Mouse (Mus musculus): ENCODE results near the gene Gm29735. TPM values are rescaled to one million over a fixed set of nuclear protein-coding genes. Genes with fewer than 3 reads are reported as not detected.
"Not testable (repeated sequence)": the region's sequence is repeated elsewhere in the genome, so short reads cannot be mapped to it uniquely, and the experiment has no call there.

Gene Gm29735
- not detected in 2 replicates for polyA plus RNA-seq (2012; rRNA removed)

GRCm38 (mm10) chr7:142157013-142157412 lies at the start of gene Gm29735:
Gene Gm29735, minus strand, starts transcription at chr7:142157113.
- not testable (repeated sequence) for DNase-seq; H3K27ac ChIP-seq (ENCODE audit: insufficient read depth, low read length); H3K27me3 ChIP-seq (ENCODE audit: control insufficient read depth, insufficient read depth, low read length); H3K4me3 ChIP-seq (replicated peaks; ENCODE audit: insufficient read depth, low read depth, low read length); H3K4me1 ChIP-seq (ENCODE audit: control insufficient read depth, insufficient read depth, low read length)
- WGBS = 50% methylated on average over 2 of the region's 2 CpGs

- Histone ChIP-seq H3K4me3 (replicated peaks; ENCODE audit: insufficient read depth, low read depth, low read length) (no peak overlapping the region), H3K27me3 (ENCODE audit: control insufficient read depth, insufficient read depth, low read length) (no peaks in the 10 kb centered on the region), H3K4me1 (ENCODE audit: control insufficient read depth, insufficient read depth, low read length) (no peaks in the 10 kb centered on the region), H3K27ac (ENCODE audit: insufficient read depth, low read length) (no peak overlapping the region)
- no peak for DNase-seq
- TF ChIP-seq POLR2A (IDR thresholded peaks at IDR 0.05; ENCODE audit: borderline replicate concordance, insufficient read depth, low read length) = no peak
- TF ChIP-seq CTCF (IDR thresholded peaks at IDR 0.05; ENCODE audit: borderline replicate concordance, insufficient read depth, low read depth, low read length) = no peak
Measured at GRCm38 (mm10) chr7:142205488-142205887, 48.6 kb upstream of the Gm29735 start.

- DNase-seq = no peak
- Histone ChIP-seq H3K4me3 (replicated peaks; ENCODE audit: insufficient read depth, low read depth, low read length) (no peak within 1 kb of the TSS), H3K27me3 (ENCODE audit: control insufficient read depth, insufficient read depth, low read length) (no peaks in the 10 kb centered on the region), H3K4me1 (ENCODE audit: control insufficient read depth, insufficient read depth, low read length) (no peaks in the 10 kb centered on the region), H3K27ac (ENCODE audit: insufficient read depth, low read length) (no peak within 1 kb of the TSS)
- TF ChIP-seq POLR2A (IDR thresholded peaks at IDR 0.05; ENCODE audit: borderline replicate concordance, insufficient read depth, low read length) (no peak), CTCF (IDR thresholded peaks at IDR 0.05; ENCODE audit: borderline replicate concordance, insufficient read depth, low read depth, low read length) (no peak)
- 60% methylated on average over 1 of the region's 1 CpGs for WGBS
Measured at GRCm38 (mm10) chr7:142201064-142201463, 44.2 kb upstream of the Gm29735 start, which contains the start of gene Krtap5-3. Gene Krtap5-3, plus strand, starts transcription at chr7:142201364.

GRCm38 (mm10) chr7:142198748-142199147 lies 41.8 kb upstream of the Gm29735 start:
- H3K4me3 ChIP-seq (replicated peaks; ENCODE audit: insufficient read depth, low read depth, low read length) = no peak overlapping the region
- WGBS = 66% methylated on average over 2 of the region's 2 CpGs

GRCm38 (mm10) chr7:142190289-142190688 lies 33.4 kb upstream of the Gm29735 start, which contains the start of gene Gm10153:
Gene Gm10153, minus strand, starts transcription at chr7:142190389.
- TF ChIP-seq POLR2A (IDR thresholded peaks at IDR 0.05; ENCODE audit: borderline replicate concordance, insufficient read depth, low read length) = no peak
- TF ChIP-seq CTCF (IDR thresholded peaks at IDR 0.05; ENCODE audit: borderline replicate concordance, insufficient read depth, low read depth, low read length) = no peak
- H3K4me3 ChIP-seq (replicated peaks; ENCODE audit: insufficient read depth, low read depth, low read length) = no peak within 1 kb of the TSS
- no peak within 1 kb of the TSS for H3K27ac ChIP-seq (ENCODE audit: insufficient read depth, low read length)
- DNase-seq = no peak
- H3K4me1 ChIP-seq (ENCODE audit: control insufficient read depth, insufficient read depth, low read length) = no peaks in the 10 kb centered on the region
- WGBS = 46% methylated on average over 2 of the region's 2 CpGs
- no peaks in the 10 kb centered on the region for H3K27me3 ChIP-seq (ENCODE audit: control insufficient read depth, insufficient read depth, low read length)

More at GRCm38 (mm10) chr7:142198748-142199147, 41.8 kb upstream of the Gm29735 start:
- no peak overlapping the region for H3K27ac ChIP-seq (ENCODE audit: insufficient read depth, low read length)
- no peak for TF ChIP-seq POLR2A (IDR thresholded peaks at IDR 0.05; ENCODE audit: borderline replicate concordance, insufficient read depth, low read length)
- TF ChIP-seq CTCF (IDR thresholded peaks at IDR 0.05; ENCODE audit: borderline replicate concordance, insufficient read depth, low read depth, low read length) = no peak
- no peak for DNase-seq
- H3K27me3 ChIP-seq (ENCODE audit: control insufficient read depth, insufficient read depth, low read length) = no peaks in the 10 kb centered on the region
- H3K4me1 ChIP-seq (ENCODE audit: control insufficient read depth, insufficient read depth, low read length) = no peaks in the 10 kb centered on the region

GRCm38 (mm10) chr7:142188156-142188555 lies 31.2 kb upstream of the Gm29735 start:
- Histone ChIP-seq H3K27me3 (ENCODE audit: control insufficient read depth, insufficient read depth, low read length) (no peaks in the 10 kb centered on the region), H3K4me1 (ENCODE audit: control insufficient read depth, insufficient read depth, low read length) (no peaks in the 10 kb centered on the region), H3K4me3 (replicated peaks; ENCODE audit: insufficient read depth, low read depth, low read length) (no peak overlapping the region), H3K27ac (ENCODE audit: insufficient read depth, low read length) (no peak overlapping the region)
- 6% methylated on average over 2 of the region's 2 CpGs for WGBS
- DNase-seq = no peak
- TF ChIP-seq CTCF (IDR thresholded peaks at IDR 0.05; ENCODE audit: borderline replicate concordance, insufficient read depth, low read depth, low read length) = no peak
- no peak for TF ChIP-seq POLR2A (IDR thresholded peaks at IDR 0.05; ENCODE audit: borderline replicate concordance, insufficient read depth, low read length)

- DNase-seq = no peak
- no peak overlapping the region for H3K27ac ChIP-seq (ENCODE audit: insufficient read depth, low read length)
- TF ChIP-seq POLR2A (IDR thresholded peaks at IDR 0.05; ENCODE audit: borderline replicate concordance, insufficient read depth, low read length) (no peak), CTCF (IDR thresholded peaks at IDR 0.05; ENCODE audit: borderline replicate concordance, insufficient read depth, low read depth, low read length) (no peak)
- no peaks in the 10 kb centered on the region for H3K27me3 ChIP-seq (ENCODE audit: control insufficient read depth, insufficient read depth, low read length)
- H3K4me1 ChIP-seq (ENCODE audit: control insufficient read depth, insufficient read depth, low read length) = no peaks in the 10 kb centered on the region
- no peak overlapping the region for H3K4me3 ChIP-seq (replicated peaks; ENCODE audit: insufficient read depth, low read depth, low read length)
- WGBS = 11% methylated on average over 1 of the region's 1 CpGs
Measured at GRCm38 (mm10) chr7:142181021-142181420, 24.1 kb upstream of the Gm29735 start.

GRCm38 (mm10) chr7:142178685-142179084 lies 21.8 kb upstream of the Gm29735 start:
- H3K4me3 ChIP-seq (replicated peaks; ENCODE audit: insufficient read depth, low read depth, low read length) = no peak overlapping the region
- no peaks in the 10 kb centered on the region for H3K4me1 ChIP-seq (ENCODE audit: control insufficient read depth, insufficient read depth, low read length)
- H3K27ac ChIP-seq (ENCODE audit: insufficient read depth, low read length) = no peak overlapping the region
- 93% methylated on average over 1 of the region's 1 CpGs for WGBS
- no peak for DNase-seq
- no peaks in the 10 kb centered on the region for H3K27me3 ChIP-seq (ENCODE audit: control insufficient read depth, insufficient read depth, low read length)
- TF ChIP-seq POLR2A (IDR thresholded peaks at IDR 0.05; ENCODE audit: borderline replicate concordance, insufficient read depth, low read length) = no peak
- no peak for TF ChIP-seq CTCF (IDR thresholded peaks at IDR 0.05; ENCODE audit: borderline replicate concordance, insufficient read depth, low read depth, low read length)

GRCm38 (mm10) chr7:142175905-142176304 lies 19.0 kb upstream of the Gm29735 start, which contains the start of gene Krtap5-2:
Gene Krtap5-2, minus strand, starts transcription at chr7:142176005.
- not testable (repeated sequence) for H3K4me3 ChIP-seq (replicated peaks; ENCODE audit: insufficient read depth, low read depth, low read length); H3K4me1 ChIP-seq (ENCODE audit: control insufficient read depth, insufficient read depth, low read length); H3K27ac ChIP-seq (ENCODE audit: insufficient read depth, low read length); DNase-seq; H3K27me3 ChIP-seq (ENCODE audit: control insufficient read depth, insufficient read depth, low read length)

Data from cerebellum, adult 2 months (tissue).